Mouse (Mus musculus) neural tube, embryonic 13.5 days (tissue): Measurements from ENCODE around the gene Prr19. TPM values are rescaled to one million over a fixed set of nuclear protein-coding genes. Genes with fewer than 3 reads are reported as not detected.

ENCODE experiments used
- ATAC-seq: fragments of 200-750 bp; cut with Nextera tagmentation; 2 replicates; pipeline ENCODE4 v1.8.0; 2017; ENCODE audit warnings: low read depth, mild to moderate bottlenecking, moderate TSS enrichment, moderate library complexity
- H3K27ac ChIP-seq: fragments of 300-500 bp; sonication (generic); replicated peaks from 2 replicates; pipeline ENCODE4 v1.5.1; 2015; ENCODE audit warnings: moderate library complexity, mild to moderate bottlenecking, inconsistent platforms
- H3K27me3 ChIP-seq: fragments of 300-500 bp; sonication (generic); 2 replicates; pipeline ENCODE4 v1.6.1; 2015; ENCODE audit warnings: mild to moderate bottlenecking, inconsistent platforms
- H3K36me3 ChIP-seq: fragments of 300-500 bp; sonication (generic); 2 replicates; pipeline ENCODE4 v1.6.1; 2015; ENCODE audit warnings: mild to moderate bottlenecking, inconsistent platforms
- H3K4me1 ChIP-seq: fragments of 300-500 bp; sonication (generic); replicated peaks from 2 replicates; pipeline ENCODE4 v1.6.1; 2015; ENCODE audit warnings: inconsistent platforms
- H3K4me2 ChIP-seq: fragments of 300-500 bp; sonication (generic); 2 replicates; pipeline ENCODE4 v1.6.1; 2015; ENCODE audit warnings: inconsistent platforms, mild to moderate bottlenecking, moderate library complexity
- H3K4me3 ChIP-seq: fragments of 300-500 bp; sonication (generic); 2 replicates; pipeline ENCODE4 v1.5.1; 2015; ENCODE audit warnings: mild to moderate bottlenecking, inconsistent platforms
- H3K9ac ChIP-seq: fragments of 300-500 bp; sonication (generic); 2 replicates; pipeline ENCODE4 v1.6.1; 2015; ENCODE audit warnings: moderate library complexity, mild to moderate bottlenecking, inconsistent platforms
- H3K9me3 ChIP-seq: fragments of 300-500 bp; sonication (generic); 2 replicates; pipeline ENCODE4 v1.6.1; 2016; ENCODE audit warnings: inconsistent platforms
- WGBS: fragments of 180-500 bp; shearing (Covaris S2); methylation state at CpG from one replicate; pipeline ENCODE4 v1.1.7; 2015; 5-methylcytosine and 5-hydroxymethylcytosine counted together
- polyA plus RNA-seq: library from polyadenylated mRNA; unstranded; fragments of >200 nt; fragmentation: Nextera tagmentation; extraction: Ambion mirVana; gene quantifications from 2 replicates; pipeline ENCODE4 v1.2.1, GENCODE M21; 2015

The Prr19 gene
- polyA plus RNA-seq, 1 experiment from 2014 or later = 2.1 TPM

- H3K4me2 ChIP-seq = no peak overlapping the region; the same call in 1 of the 2 replicates
- H3K27ac ChIP-seq = no peak overlapping the region
- peaks cover 63% of the 10 kb centered on the region for H3K4me1 ChIP-seq
- no peaks in the 10 kb centered on the region for H3K27me3 ChIP-seq
- ATAC-seq = no peak
- H3K4me3 ChIP-seq = no peak overlapping the region
- H3K36me3 ChIP-seq = peaks cover 39% of the 10 kb centered on the region
- H3K9ac ChIP-seq = peak overlapping the region; percentile 82
- 89% methylated on average over 35 of the region's 35 CpGs for WGBS
- H3K9me3 ChIP-seq = no peaks in the 10 kb centered on the region
Observed at GRCm38 (mm10) chr7:25270652-25271633, 30.3 kb upstream of the Prr19 start.

- Histone ChIP-seq H3K4me3 (no peak overlapping the region), H3K4me2 (no peak overlapping the region), H3K9ac (no peak overlapping the region), H3K4me1 (peaks cover 67% of the 10 kb centered on the region), H3K27me3 (no peaks in the 10 kb centered on the region), H3K36me3 (peaks cover 39% of the 10 kb centered on the region), H3K9me3 (no peaks in the 10 kb centered on the region), H3K27ac (no peak overlapping the region)
- no peak for ATAC-seq
- WGBS = 92% methylated on average over 29 of the region's 30 CpGs
Observed at GRCm38 (mm10) chr7:25271651-25272444, 29.4 kb upstream of the Prr19 start.

GRCm38 (mm10) chr7:25272445-25273258 lies 28.6 kb upstream of the Prr19 start:
- Histone ChIP-seq H3K36me3 (peaks cover 39% of the 10 kb centered on the region), H3K9ac (0 out of 2 replicates have a peak overlapping the region, but pooled peaks have one; percentile 41), H3K4me2 (no peak overlapping the region), H3K4me3 (no peak overlapping the region), H3K4me1 (peaks cover 73% of the 10 kb centered on the region), H3K9me3 (no peaks in the 10 kb centered on the region), H3K27me3 (no peaks in the 10 kb centered on the region), H3K27ac (no peak overlapping the region)
- ATAC-seq = no peak
- WGBS = 92% methylated on average over 38 of the region's 38 CpGs

- Histone ChIP-seq H3K4me1 (peaks cover 76% of the 10 kb centered on the region), H3K4me2 (no peak overlapping the region), H3K27ac (no peak overlapping the region), H3K9me3 (no peaks in the 10 kb centered on the region), H3K36me3 (peaks cover 39% of the 10 kb centered on the region), H3K4me3 (no peak overlapping the region), H3K9ac (peak overlapping the region; percentile 41), H3K27me3 (no peaks in the 10 kb centered on the region)
- WGBS = 92% methylated on average over 22 of the region's 22 CpGs
- no peak for ATAC-seq
Observed at GRCm38 (mm10) chr7:25273259-25274241, 27.7 kb upstream of the Prr19 start.

GRCm38 (mm10) chr7:25274571-25274970 lies 26.6 kb upstream of the Prr19 start:
- Histone ChIP-seq H3K9me3 (no peaks in the 10 kb centered on the region), H3K4me2 (peak overlapping the region; percentile 7; the same call in 1 of the 2 replicates), H3K36me3 (peaks cover 39% of the 10 kb centered on the region), H3K4me3 (no peak overlapping the region), H3K27ac (no peak overlapping the region), H3K4me1 (peaks cover 71% of the 10 kb centered on the region), H3K9ac (peak overlapping the region; percentile 41), H3K27me3 (no peaks in the 10 kb centered on the region)
- no peak for ATAC-seq
- 51% methylated on average over 5 of the region's 5 CpGs for WGBS

- Histone ChIP-seq H3K4me2 (peak overlapping the region; percentile 7; the same call in 1 of the 2 replicates), H3K36me3 (peaks cover 39% of the 10 kb centered on the region), H3K4me1 (peaks cover 71% of the 10 kb centered on the region), H3K9ac (peak overlapping the region; percentile 41), H3K27me3 (no peaks in the 10 kb centered on the region), H3K9me3 (no peaks in the 10 kb centered on the region), H3K4me3 (no peak overlapping the region), H3K27ac (no peak overlapping the region)
- WGBS = 92% methylated on average over 3 of the region's 3 CpGs
- ATAC-seq = no peak
Observed at GRCm38 (mm10) chr7:25274996-25275395, 26.2 kb upstream of the Prr19 start.

GRCm38 (mm10) chr7:25275555-25276298 lies 25.5 kb upstream of the Prr19 start:
- Histone ChIP-seq H3K4me1 (peaks cover 73% of the 10 kb centered on the region), H3K27ac (no peak overlapping the region; the same call in 1 of the 2 replicates), H3K4me2 (peak overlapping the region; percentile 11; the same call in 1 of the 2 replicates), H3K4me3 (no peak overlapping the region), H3K27me3 (no peaks in the 10 kb centered on the region), H3K9me3 (no peaks in the 10 kb centered on the region), H3K36me3 (peaks cover 38% of the 10 kb centered on the region), H3K9ac (peak overlapping the region; percentile 53)
- ATAC-seq = no peak
- 58% methylated on average over 9 of the region's 9 CpGs for WGBS

- WGBS = 94% methylated on average over 4 of the region's 4 CpGs
- Histone ChIP-seq H3K27me3 (no peaks in the 10 kb centered on the region), H3K27ac (peak overlapping the region; percentile 100), H3K9ac (peak overlapping the region; percentile 84), H3K4me1 (peaks cover 79% of the 10 kb centered on the region), H3K4me3 (peak overlapping the region; percentile 85), H3K36me3 (peaks cover 21% of the 10 kb centered on the region), H3K4me2 (peak overlapping the region; percentile 81), H3K9me3 (no peaks in the 10 kb centered on the region)
- ATAC-seq = no peak
Observed at GRCm38 (mm10) chr7:25277405-25277804, 23.8 kb upstream of the Prr19 start.

GRCm38 (mm10) chr7:25277998-25278340 lies 23.2 kb upstream of the Prr19 start:
- peak overlapping the region; percentile 85 for H3K4me3 ChIP-seq
- peaks cover 15% of the 10 kb centered on the region for H3K36me3 ChIP-seq
- peaks cover 78% of the 10 kb centered on the region for H3K4me1 ChIP-seq
- no peaks in the 10 kb centered on the region for H3K27me3 ChIP-seq
- ATAC-seq = no peak
- H3K27ac ChIP-seq = peak overlapping the region; percentile 100
- peak overlapping the region; percentile 84 for H3K9ac ChIP-seq
- no peaks in the 10 kb centered on the region for H3K9me3 ChIP-seq
- H3K4me2 ChIP-seq = peak overlapping the region; percentile 81
- WGBS = 16% methylated on average over 4 of the region's 4 CpGs
